Mouse (Mus musculus): ENCODE data around the gene Pde4d. TPM values are rescaled to one million over a fixed set of nuclear protein-coding genes. Genes with fewer than 3 reads are reported as not detected.

Gene Pde4d
- polyA plus RNA-seq, 1 experiment from 2014 or later = 20.5 TPM

DNA sequence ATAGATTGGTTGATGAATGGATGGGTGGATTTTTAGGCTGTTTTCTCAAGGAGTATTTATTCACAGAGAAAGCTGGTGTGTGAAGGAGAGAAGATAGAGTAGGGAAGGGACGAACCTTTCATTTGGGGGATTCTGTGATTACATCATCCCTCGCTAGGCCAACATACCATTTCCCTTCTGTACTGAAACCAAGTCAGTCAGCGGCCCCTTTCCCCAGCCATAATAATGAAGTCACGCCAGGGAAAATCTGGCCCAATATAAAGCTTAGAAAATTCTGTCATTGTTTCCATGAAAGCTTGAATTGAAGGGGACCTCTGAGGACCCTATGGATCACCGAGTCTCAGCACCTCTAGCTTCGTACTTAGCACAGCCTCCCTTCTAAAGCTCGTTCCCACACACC is 307.7 kb downstream of the Pde4d start:
- Histone ChIP-seq H3K9ac (replicated peaks; ENCODE audit: low read depth, low read length) (no peak overlapping the region), H3K36me3 (ENCODE audit: control insufficient read depth, insufficient read depth) (no peaks in the 10 kb centered on the region), H3K27me3 (replicated peaks; ENCODE audit: control insufficient read depth, insufficient read depth, low read length) (no peaks in the 10 kb centered on the region), H3K4me2 (ENCODE audit: low read length) (no peak overlapping the region), H3K9me3 (ENCODE audit: control insufficient read depth, low read length) (no peaks in the 10 kb centered on the region), H3K4me3 (replicated peaks; ENCODE audit: low read length) (no peak overlapping the region), H3K27ac (ENCODE audit: low read length) (no peak overlapping the region), H3K4me1 (replicated peaks; ENCODE audit: control insufficient read depth, insufficient read depth, low read length) (no peaks in the 10 kb centered on the region)
- WGBS = 68% methylated on average over 7 of the region's 7 CpGs
- no peak for ATAC-seq

DNA sequence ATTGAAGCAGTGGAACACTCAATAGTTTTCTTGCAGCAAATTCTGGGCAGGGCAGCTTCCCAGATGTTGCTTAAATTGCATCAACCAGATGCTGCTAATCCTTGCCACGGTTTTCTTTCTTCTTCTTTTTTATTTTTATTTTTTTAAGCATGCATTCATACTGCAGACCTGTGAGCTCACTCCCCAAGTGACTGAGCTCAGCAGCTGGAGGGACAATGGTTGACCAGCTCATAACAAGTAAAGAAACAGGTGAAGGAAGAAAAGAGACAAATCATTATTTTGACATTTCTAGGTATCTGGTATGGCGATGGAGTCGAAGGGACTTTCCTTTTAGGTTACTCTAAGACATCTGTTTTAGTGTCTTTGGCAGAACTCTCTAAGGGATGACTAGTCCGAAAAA is 308.6 kb downstream of the Pde4d start:
- H3K36me3 ChIP-seq (ENCODE audit: control insufficient read depth, insufficient read depth) = no peaks in the 10 kb centered on the region
- 84% methylated on average over 4 of the region's 4 CpGs for WGBS
- no peaks in the 10 kb centered on the region for H3K27me3 ChIP-seq (replicated peaks; ENCODE audit: control insufficient read depth, insufficient read depth, low read length)
- no peak overlapping the region for H3K9ac ChIP-seq (replicated peaks; ENCODE audit: low read depth, low read length)
- H3K4me1 ChIP-seq (replicated peaks; ENCODE audit: control insufficient read depth, insufficient read depth, low read length) = no peaks in the 10 kb centered on the region
- no peaks in the 10 kb centered on the region for H3K9me3 ChIP-seq (ENCODE audit: control insufficient read depth, low read length)
- H3K4me3 ChIP-seq (replicated peaks; ENCODE audit: low read length) = no peak overlapping the region
- no peak overlapping the region for H3K4me2 ChIP-seq (ENCODE audit: low read length)
- no peak overlapping the region for H3K27ac ChIP-seq (ENCODE audit: low read length)
- ATAC-seq = no peak

DNA sequence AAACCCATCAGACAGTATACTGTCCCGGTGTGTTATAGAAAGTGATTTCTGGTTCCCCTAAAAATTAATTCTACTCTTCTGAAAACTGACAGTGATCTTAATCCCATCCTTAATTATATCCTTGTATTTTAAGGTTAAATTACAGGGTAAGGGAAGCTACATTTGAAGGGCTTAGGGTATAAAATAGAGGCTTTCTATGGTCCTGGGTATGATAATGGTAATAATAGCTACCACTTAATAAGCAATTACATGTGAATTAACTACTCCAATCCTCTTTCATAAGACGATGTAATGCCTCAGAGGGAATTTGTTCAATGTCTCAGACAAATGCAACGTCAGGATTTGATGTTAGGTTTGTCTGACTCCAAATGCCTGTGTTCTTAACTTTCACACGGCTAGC is 309.4 kb downstream of the Pde4d start:
- Histone ChIP-seq H3K9me3 (ENCODE audit: control insufficient read depth, low read length) (no peaks in the 10 kb centered on the region), H3K36me3 (ENCODE audit: control insufficient read depth, insufficient read depth) (no peaks in the 10 kb centered on the region), H3K27ac (ENCODE audit: low read length) (no peak overlapping the region), H3K4me3 (replicated peaks; ENCODE audit: low read length) (no peak overlapping the region), H3K4me2 (ENCODE audit: low read length) (no peak overlapping the region), H3K9ac (replicated peaks; ENCODE audit: low read depth, low read length) (no peak overlapping the region), H3K27me3 (replicated peaks; ENCODE audit: control insufficient read depth, insufficient read depth, low read length) (no peaks in the 10 kb centered on the region), H3K4me1 (replicated peaks; ENCODE audit: control insufficient read depth, insufficient read depth, low read length) (no peaks in the 10 kb centered on the region)
- 35% methylated on average over 4 of the region's 4 CpGs for WGBS
- ATAC-seq = peak; percentile 50

DNA sequence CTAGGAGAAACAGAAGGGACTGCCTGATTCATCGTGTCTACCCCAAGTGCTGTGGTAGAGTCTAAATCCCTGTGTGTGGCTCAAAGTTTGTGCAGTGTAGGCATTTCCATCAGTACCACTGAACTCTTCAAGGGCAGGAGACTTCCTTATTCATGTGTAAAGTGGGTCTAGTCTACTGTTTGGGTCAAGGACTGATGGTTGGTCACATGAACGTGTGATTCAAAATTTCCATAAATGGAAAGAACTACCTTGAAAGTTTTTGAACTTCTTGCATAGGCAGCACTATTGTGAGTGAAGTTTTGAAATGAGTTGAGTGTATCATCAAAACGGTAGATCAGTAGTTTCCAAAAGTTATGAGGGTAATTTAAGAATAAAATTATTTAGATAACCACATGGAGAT is 313.5 kb downstream of the Pde4d start:
- no peak overlapping the region for H3K4me2 ChIP-seq (ENCODE audit: low read length)
- 92% methylated on average over 3 of the region's 3 CpGs for WGBS

DNA sequence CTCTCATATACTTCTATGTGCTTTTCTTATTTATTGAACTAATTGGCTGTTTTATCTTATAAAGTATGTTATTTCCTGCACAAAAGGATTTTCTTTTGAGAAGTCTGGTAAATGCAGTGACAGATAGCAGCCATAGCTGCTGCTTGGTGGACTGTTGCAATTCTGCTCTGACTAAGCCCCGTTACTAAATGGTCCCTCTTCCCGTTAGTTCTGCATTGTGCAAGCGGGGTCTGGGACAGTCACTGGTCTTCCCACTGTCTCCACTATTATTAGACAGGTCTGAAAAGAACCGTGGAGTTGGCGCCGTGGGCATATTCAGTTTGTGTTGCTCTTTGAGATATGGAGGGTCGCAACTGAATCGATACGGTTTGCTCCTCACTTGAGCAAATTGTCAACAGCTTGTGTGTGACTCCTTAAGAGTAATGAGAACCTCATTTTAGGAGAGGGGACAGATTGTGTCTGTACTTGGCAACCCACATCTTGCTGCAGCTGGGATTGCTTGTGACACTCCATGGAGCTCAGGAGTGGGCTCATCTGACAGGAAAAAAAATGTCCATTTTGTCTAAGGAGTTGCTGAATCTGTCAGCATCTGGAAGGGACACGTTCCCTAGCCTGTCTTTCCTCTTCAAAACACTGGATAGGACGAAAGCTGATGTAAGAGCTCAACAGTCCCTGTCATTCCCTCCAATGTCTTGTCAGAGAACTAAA is 316.4 kb downstream of the Pde4d start:
- Histone ChIP-seq H3K9me3 (ENCODE audit: control insufficient read depth, low read length) (no peaks in the 10 kb centered on the region), H3K4me2 (ENCODE audit: low read length) (no peak overlapping the region), H3K27me3 (replicated peaks; ENCODE audit: control insufficient read depth, insufficient read depth, low read length) (no peaks in the 10 kb centered on the region), H3K27ac (ENCODE audit: low read length) (no peak overlapping the region), H3K36me3 (ENCODE audit: control insufficient read depth, insufficient read depth) (no peaks in the 10 kb centered on the region), H3K9ac (replicated peaks; ENCODE audit: low read depth, low read length) (no peak overlapping the region), H3K4me1 (replicated peaks; ENCODE audit: control insufficient read depth, insufficient read depth, low read length) (no peaks in the 10 kb centered on the region), H3K4me3 (replicated peaks; ENCODE audit: low read length) (no peak overlapping the region)
- no peak for ATAC-seq
- WGBS = 72% methylated on average over 11 of the region's 11 CpGs

More for the DNA sequence above, 313.5 kb downstream of the Pde4d start:
- no peaks in the 10 kb centered on the region for H3K36me3 ChIP-seq (ENCODE audit: control insufficient read depth, insufficient read depth)
- H3K9me3 ChIP-seq (ENCODE audit: control insufficient read depth, low read length) = no peaks in the 10 kb centered on the region
- H3K27ac ChIP-seq (ENCODE audit: low read length) = no peak overlapping the region
- H3K9ac ChIP-seq (replicated peaks; ENCODE audit: low read depth, low read length) = no peak overlapping the region
- no peak overlapping the region for H3K4me3 ChIP-seq (replicated peaks; ENCODE audit: low read length)
- no peak for ATAC-seq
- no peaks in the 10 kb centered on the region for H3K4me1 ChIP-seq (replicated peaks; ENCODE audit: control insufficient read depth, insufficient read depth, low read length)
- no peaks in the 10 kb centered on the region for H3K27me3 ChIP-seq (replicated peaks; ENCODE audit: control insufficient read depth, insufficient read depth, low read length)

DNA sequence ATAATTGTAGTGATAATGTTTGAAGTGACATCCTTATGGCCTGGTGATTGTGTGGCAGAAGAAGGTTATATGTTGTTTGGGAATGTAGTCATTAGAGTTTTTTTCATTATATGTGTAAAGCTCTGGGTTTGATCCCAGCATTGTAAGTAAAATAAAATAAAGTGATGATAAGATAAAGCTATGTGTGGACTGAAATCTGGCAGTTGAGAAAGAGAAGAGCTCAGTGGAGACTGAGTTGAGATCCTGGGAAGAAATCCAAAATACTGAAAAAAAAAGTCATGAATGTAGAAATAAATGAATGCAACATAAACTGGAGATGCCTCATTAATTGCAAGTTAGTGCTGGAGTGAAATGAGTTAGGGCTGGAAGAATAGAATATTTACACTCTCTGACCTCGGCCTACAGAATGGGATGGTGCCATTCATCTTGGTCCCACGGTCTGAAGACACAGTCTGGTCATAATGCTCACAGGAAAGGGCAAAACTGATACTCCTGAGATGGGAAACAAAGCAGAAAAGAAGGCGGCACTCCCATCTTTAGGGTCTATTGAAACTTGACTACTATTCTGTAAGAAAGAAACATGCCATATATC is 319.8 kb downstream of the Pde4d start:
- Histone ChIP-seq H3K36me3 (ENCODE audit: control insufficient read depth, insufficient read depth) (no peaks in the 10 kb centered on the region), H3K9ac (replicated peaks; ENCODE audit: low read depth, low read length) (no peak overlapping the region), H3K4me3 (replicated peaks; ENCODE audit: low read length) (no peak overlapping the region), H3K4me1 (replicated peaks; ENCODE audit: control insufficient read depth, insufficient read depth, low read length) (no peaks in the 10 kb centered on the region), H3K4me2 (ENCODE audit: low read length) (no peak overlapping the region), H3K27ac (ENCODE audit: low read length) (no peak overlapping the region), H3K9me3 (ENCODE audit: control insufficient read depth, low read length) (no peaks in the 10 kb centered on the region), H3K27me3 (replicated peaks; ENCODE audit: control insufficient read depth, insufficient read depth, low read length) (no peaks in the 10 kb centered on the region)
- WGBS = 53% methylated on average over 3 of the region's 3 CpGs
- no peak for ATAC-seq

DNA sequence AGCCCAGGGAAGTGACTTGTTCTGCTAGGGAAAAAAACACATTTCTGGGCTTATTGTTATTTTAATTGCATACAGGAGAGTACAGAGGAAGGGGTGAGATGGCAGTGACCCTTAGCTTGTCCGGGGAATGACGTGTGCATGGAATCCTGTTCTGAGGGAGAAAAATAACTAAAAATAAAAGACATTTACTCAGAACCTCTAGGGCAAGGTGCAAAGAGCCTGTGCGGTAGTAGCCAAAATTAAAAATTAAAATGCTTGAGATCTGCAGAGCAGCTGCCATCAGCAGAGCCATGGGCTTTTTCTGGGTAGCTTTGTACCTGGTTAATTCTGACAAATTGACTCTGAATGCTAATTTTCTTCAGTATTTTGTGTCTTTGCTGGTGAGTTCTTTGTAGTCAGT is 322.6 kb downstream of the Pde4d start:
- H3K27ac ChIP-seq (ENCODE audit: low read length) = no peak overlapping the region

DNA sequence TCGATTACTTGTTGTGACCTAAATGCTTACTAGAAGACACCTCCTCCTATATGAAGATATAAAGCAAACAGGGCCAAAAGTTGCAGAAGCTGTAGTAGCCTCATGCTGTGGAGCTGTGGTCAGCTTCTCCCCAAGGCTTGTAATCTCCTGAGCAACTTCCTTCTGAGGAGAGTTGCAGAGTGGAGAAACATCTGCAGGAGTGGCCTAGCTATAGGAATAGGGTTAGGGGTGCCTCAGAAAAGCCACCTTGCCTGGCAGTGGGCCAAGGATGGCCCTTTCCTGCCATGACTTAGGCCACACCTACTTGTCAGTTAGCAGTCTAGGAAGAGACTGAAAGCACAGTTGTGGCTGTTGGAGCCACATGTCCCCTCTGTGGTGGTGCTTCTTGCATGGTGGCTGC is 325.2 kb downstream of the Pde4d start:
- H3K36me3 ChIP-seq (ENCODE audit: control insufficient read depth, insufficient read depth) = no peaks in the 10 kb centered on the region
- H3K9me3 ChIP-seq (ENCODE audit: control insufficient read depth, low read length) = no peaks in the 10 kb centered on the region
- no peak for ATAC-seq
- no peak overlapping the region for H3K4me2 ChIP-seq (ENCODE audit: low read length)
- H3K4me3 ChIP-seq (replicated peaks; ENCODE audit: low read length) = no peak overlapping the region
- no peaks in the 10 kb centered on the region for H3K27me3 ChIP-seq (replicated peaks; ENCODE audit: control insufficient read depth, insufficient read depth, low read length)
- 83% methylated on average over 1 of the region's 1 CpGs for WGBS
- H3K27ac ChIP-seq (ENCODE audit: low read length) = no peak overlapping the region
- no peak overlapping the region for H3K9ac ChIP-seq (replicated peaks; ENCODE audit: low read depth, low read length)
- H3K4me1 ChIP-seq (replicated peaks; ENCODE audit: control insufficient read depth, insufficient read depth, low read length) = no peaks in the 10 kb centered on the region

More for the DNA sequence above, 322.6 kb downstream of the Pde4d start:
- ATAC-seq = no peak
- Histone ChIP-seq H3K4me2 (ENCODE audit: low read length) (no peak overlapping the region), H3K4me3 (replicated peaks; ENCODE audit: low read length) (no peak overlapping the region), H3K4me1 (replicated peaks; ENCODE audit: control insufficient read depth, insufficient read depth, low read length) (no peaks in the 10 kb centered on the region), H3K9ac (replicated peaks; ENCODE audit: low read depth, low read length) (no peak overlapping the region), H3K27me3 (replicated peaks; ENCODE audit: control insufficient read depth, insufficient read depth, low read length) (no peaks in the 10 kb centered on the region), H3K9me3 (ENCODE audit: control insufficient read depth, low read length) (no peaks in the 10 kb centered on the region), H3K36me3 (ENCODE audit: control insufficient read depth, insufficient read depth) (no peaks in the 10 kb centered on the region)
- WGBS = 66% methylated on average over 3 of the region's 3 CpGs

DNA sequence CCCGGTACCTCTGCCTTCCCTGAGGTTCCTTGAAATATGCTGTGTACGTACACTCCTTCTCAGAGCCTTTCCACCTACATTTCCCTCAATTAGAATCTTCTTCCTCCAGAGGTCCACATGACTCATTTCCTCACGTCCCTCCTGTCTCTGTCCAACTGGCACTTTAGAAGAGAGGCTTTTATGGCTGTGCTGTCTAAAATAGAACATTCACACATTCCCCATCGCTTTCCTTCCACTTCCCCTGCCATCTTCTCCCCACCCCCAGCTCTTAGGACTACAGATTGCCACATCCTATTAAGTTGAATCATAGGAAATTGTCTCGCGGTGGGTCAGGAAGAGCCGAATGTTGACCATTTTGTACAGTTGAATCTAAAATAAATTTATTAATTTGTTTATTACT is 326.1 kb downstream of the Pde4d start:
- Histone ChIP-seq H3K9me3 (ENCODE audit: control insufficient read depth, low read length) (no peaks in the 10 kb centered on the region), H3K36me3 (ENCODE audit: control insufficient read depth, insufficient read depth) (no peaks in the 10 kb centered on the region), H3K4me3 (replicated peaks; ENCODE audit: low read length) (no peak overlapping the region), H3K9ac (replicated peaks; ENCODE audit: low read depth, low read length) (no peak overlapping the region), H3K27ac (ENCODE audit: low read length) (no peak overlapping the region), H3K4me1 (replicated peaks; ENCODE audit: control insufficient read depth, insufficient read depth, low read length) (no peaks in the 10 kb centered on the region), H3K4me2 (ENCODE audit: low read length) (no peak overlapping the region), H3K27me3 (replicated peaks; ENCODE audit: control insufficient read depth, insufficient read depth, low read length) (no peaks in the 10 kb centered on the region)
- no peak for ATAC-seq
- 83% methylated on average over 7 of the region's 7 CpGs for whole genome bisulfite sequencing

Data from forebrain, embryonic 16.5 days (tissue).